Mouse (Mus musculus) lung, embryonic 16.5 days (tissue): ENCODE results near the gene Cdadc1. TPM values are rescaled to one million over a fixed set of nuclear protein-coding genes. Genes with fewer than 3 reads are reported as not detected.

ENCODE experiments used
- ATAC-seq: fragments of 200-750 bp; cut with Nextera tagmentation; 2 replicates; pipeline ENCODE4 v1.8.0; 2017; ENCODE audit warnings: low read depth, mild to moderate bottlenecking, moderate library complexity
- H3K27ac ChIP-seq: fragments of 300-500 bp; sonication (generic); 2 replicates; pipeline ENCODE4 v1.5.1; 2014; ENCODE audit warnings: mild to moderate bottlenecking, control low read depth, low read length
- H3K27me3 ChIP-seq: fragments of 300-500 bp; sonication (generic); 2 replicates; pipeline ENCODE4 v1.6.1; 2014; ENCODE audit warnings: low read depth, low read length, mixed read lengths; ENCODE audit not compliant: control insufficient read depth, insufficient read depth
- H3K36me3 ChIP-seq: fragments of 300-500 bp; sonication (generic); 2 replicates; pipeline ENCODE4 v1.6.1; 2014; ENCODE audit warnings: low read length; ENCODE audit not compliant: control insufficient read depth, insufficient read depth
- H3K4me1 ChIP-seq: fragments of 300-500 bp; sonication (generic); replicated peaks from 2 replicates; pipeline ENCODE4 v1.6.1; 2014; ENCODE audit warnings: low read length, mixed read lengths; ENCODE audit not compliant: control insufficient read depth, insufficient read depth
- H3K4me2 ChIP-seq: fragments of 300-500 bp; sonication (generic); 2 replicates; pipeline ENCODE4 v1.6.1; 2014; ENCODE audit warnings: low read depth, low read length, control low read depth
- H3K4me3 ChIP-seq: fragments of 300-500 bp; sonication (generic); 2 replicates; pipeline ENCODE4 v1.5.1; 2014; ENCODE audit warnings: mild to moderate bottlenecking, low read length, control low read depth
- H3K9ac ChIP-seq: fragments of 300-500 bp; sonication (generic); 2 replicates; pipeline ENCODE4 v1.6.1; 2014; ENCODE audit warnings: low read length, control low read depth
- H3K9me3 ChIP-seq: fragments of 300-500 bp; sonication (generic); 2 replicates; pipeline ENCODE4 v1.6.1; 2016; ENCODE audit warnings: low read length; ENCODE audit not compliant: control insufficient read depth
- WGBS: fragments of 180-500 bp; shearing (Covaris S2); extraction: QIAGEN DNeasy Blood & Tissue Kit; methylation state at CpG from one replicate; pipeline ENCODE4 v1.1.7; 2014; 5-methylcytosine and 5-hydroxymethylcytosine counted together
- polyA plus RNA-seq: library from polyadenylated mRNA; unstranded; fragments of >200 nt; fragmentation: Nextera tagmentation; extraction: Ambion mirVana; gene quantifications from 2 replicates; pipeline ENCODE4 v1.2.1, GENCODE M21; 2015

Cdadc1 gene
- polyA plus RNA-seq, 1 experiment from 2014 or later = 35.3 TPM

DNA sequence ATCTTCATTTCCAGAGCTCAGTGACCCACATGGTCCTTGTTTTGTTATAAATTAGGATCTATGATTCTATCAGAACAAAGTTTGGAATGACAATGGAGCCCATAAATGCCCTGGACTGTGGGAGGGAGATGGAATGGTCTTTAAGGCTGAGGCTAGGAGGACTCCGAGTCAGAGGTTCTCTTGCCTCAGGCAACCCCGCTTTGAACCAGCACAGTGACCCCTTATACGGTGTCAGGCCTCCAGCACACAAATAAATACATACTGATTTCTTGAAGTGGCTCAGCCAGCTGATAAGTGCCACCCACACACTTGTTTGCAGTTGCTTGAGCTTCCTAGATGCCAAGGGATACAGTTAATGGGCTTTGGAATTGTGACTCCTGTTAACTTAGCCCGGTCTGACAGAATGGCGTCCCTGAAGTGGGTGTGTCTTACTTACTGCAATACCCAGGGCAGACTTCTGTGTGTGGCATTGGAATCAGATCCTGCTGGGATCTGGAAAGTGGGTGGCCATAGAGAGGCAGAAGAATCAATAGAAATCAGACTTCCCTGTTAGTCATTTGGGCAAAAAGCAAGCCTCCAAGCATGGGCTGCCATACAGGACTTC lies 35.6 kb upstream of the Cdadc1 start:
- H3K9me3 ChIP-seq = no peaks in the 10 kb centered on the region
- no peak overlapping the region for H3K4me3 ChIP-seq
- no peak overlapping the region for H3K27ac ChIP-seq
- no peaks in the 10 kb centered on the region for H3K4me1 ChIP-seq
- no peak overlapping the region for H3K4me2 ChIP-seq
- 65% methylated on average over 5 of the region's 5 CpGs for WGBS
- no peaks in the 10 kb centered on the region for H3K27me3 ChIP-seq
- H3K36me3 ChIP-seq = no peaks in the 10 kb centered on the region
- no peak for ATAC-seq
- H3K9ac ChIP-seq = no peak overlapping the region

DNA sequence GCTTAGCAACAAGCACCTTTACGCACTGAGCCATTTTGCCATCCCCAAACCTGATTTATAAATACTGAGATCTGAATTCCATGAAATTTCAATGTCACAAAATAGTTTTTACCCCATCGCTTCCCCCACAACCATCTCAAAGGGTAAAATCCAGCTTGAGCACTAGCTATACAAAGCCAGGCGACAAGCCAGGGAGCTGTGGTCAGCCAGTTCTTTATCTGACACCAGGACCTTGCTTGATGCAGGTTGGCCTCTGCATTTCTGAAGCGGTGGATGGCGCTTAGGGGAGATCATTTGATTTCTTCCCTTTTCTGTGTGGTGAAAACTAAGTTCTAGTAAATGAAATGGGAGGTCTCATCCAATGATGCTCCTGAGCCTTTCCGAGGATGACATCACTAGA lies 34.3 kb upstream of the Cdadc1 start:
- H3K4me3 ChIP-seq = no peak overlapping the region
- no peaks in the 10 kb centered on the region for H3K36me3 ChIP-seq
- peaks cover 7% of the 10 kb centered on the region; the same call in 1 of the 2 replicates for H3K4me1 ChIP-seq
- 90% methylated on average over 6 of the region's 6 CpGs for WGBS
- H3K27me3 ChIP-seq = 0 out of 2 replicates have a peak, but pooled peaks cover 2% of the 10 kb centered on the region
- no peak overlapping the region for H3K4me2 ChIP-seq
- H3K9ac ChIP-seq = no peak overlapping the region
- H3K9me3 ChIP-seq = no peaks in the 10 kb centered on the region
- ATAC-seq = no peak
- no peak overlapping the region for H3K27ac ChIP-seq

DNA sequence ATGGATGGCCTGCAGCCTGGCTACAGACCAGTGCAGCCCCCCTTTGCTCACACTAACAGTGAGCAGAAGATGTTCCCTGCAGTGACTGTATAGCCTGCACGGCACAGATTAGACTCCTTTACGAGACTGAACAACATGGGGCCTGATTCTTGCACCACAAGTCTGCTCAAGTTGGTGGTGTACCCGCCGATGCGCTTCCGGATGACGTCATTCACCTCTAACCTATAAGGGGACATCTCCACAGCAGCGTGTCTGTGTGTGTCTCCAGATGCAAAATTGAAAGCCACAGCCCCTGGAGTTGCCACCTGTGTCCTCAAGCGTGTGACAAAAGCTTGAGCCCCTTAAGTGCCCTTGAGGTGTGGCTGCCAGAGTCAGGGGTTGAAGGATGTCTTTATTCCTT lies 32.3 kb upstream of the Cdadc1 start:
- ATAC-seq = no peak
- 86% methylated on average over 9 of the region's 9 CpGs for WGBS
- Histone ChIP-seq H3K9ac (no peak overlapping the region), H3K4me1 (peaks cover 14% of the 10 kb centered on the region; the same call in 1 of the 2 replicates), H3K4me3 (no peak overlapping the region), H3K4me2 (no peak overlapping the region), H3K36me3 (no peaks in the 10 kb centered on the region), H3K27ac (no peak overlapping the region), H3K9me3 (no peaks in the 10 kb centered on the region), H3K27me3 (0 out of 2 replicates have a peak, but pooled peaks cover 2% of the 10 kb centered on the region)

DNA sequence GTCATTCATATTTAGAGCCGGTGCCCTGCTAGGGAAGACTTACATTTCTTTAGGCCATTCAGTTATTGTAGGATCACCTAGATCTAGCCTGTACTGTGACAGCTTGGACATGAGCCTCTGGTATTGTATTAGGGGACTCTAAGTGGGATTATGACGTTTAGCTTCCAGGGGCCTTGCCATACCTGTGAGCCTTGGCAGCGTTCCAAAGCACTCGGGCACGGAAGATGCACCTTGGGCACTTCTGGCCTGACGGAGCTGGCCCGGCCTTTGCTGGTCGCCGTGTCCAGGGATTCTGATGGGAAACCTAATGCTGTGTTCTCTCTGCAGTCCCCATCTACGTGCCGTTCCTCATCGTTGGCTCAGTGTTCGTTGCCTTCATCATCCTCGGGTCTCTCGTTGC lies 31.5 kb upstream of the Cdadc1 start:
- peaks cover 19% of the 10 kb centered on the region for H3K4me1 ChIP-seq
- no peaks in the 10 kb centered on the region for H3K36me3 ChIP-seq
- H3K9me3 ChIP-seq = no peaks in the 10 kb centered on the region
- no peak overlapping the region for H3K4me3 ChIP-seq
- no peak for ATAC-seq
- peaks cover 2% of the 10 kb centered on the region; the same call in 1 of the 2 replicates for H3K27me3 ChIP-seq
- no peak overlapping the region for H3K27ac ChIP-seq
- H3K4me2 ChIP-seq = no peak overlapping the region
- 77% methylated on average over 15 of the region's 15 CpGs for WGBS
- no peak overlapping the region for H3K9ac ChIP-seq

DNA sequence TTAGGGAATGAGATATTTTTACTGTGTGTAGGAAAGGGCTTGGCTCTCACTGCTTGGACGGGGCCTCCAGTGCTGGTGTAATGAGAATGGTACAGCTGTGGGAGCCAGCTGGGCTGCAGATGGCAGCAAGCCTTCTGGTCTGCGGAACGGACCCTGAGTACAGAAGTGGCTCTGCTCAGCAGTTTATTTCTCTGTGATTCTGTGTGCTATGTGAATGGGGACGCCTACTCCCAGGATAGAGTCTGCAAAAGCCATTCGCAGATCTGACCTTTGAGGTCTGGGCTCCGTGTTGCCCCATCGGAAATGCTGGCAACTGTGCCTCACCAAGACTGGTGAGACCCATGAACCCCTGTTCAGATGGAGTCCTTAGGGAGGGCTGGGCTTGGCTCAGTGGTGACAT lies 30.1 kb upstream of the Cdadc1 start:
- ATAC-seq = peak; percentile 75
- Histone ChIP-seq H3K9me3 (no peaks in the 10 kb centered on the region), H3K4me3 (peak overlapping the region; percentile 71), H3K27ac (peak overlapping the region; percentile 61; the same call in 1 of the 2 replicates), H3K4me2 (peak overlapping the region; percentile 86), H3K9ac (no peak overlapping the region), H3K36me3 (no peaks in the 10 kb centered on the region), H3K27me3 (peaks cover 8% of the 10 kb centered on the region; the same call in 1 of the 2 replicates), H3K4me1 (peaks cover 19% of the 10 kb centered on the region)
- 36% methylated on average over 7 of the region's 7 CpGs for WGBS

DNA sequence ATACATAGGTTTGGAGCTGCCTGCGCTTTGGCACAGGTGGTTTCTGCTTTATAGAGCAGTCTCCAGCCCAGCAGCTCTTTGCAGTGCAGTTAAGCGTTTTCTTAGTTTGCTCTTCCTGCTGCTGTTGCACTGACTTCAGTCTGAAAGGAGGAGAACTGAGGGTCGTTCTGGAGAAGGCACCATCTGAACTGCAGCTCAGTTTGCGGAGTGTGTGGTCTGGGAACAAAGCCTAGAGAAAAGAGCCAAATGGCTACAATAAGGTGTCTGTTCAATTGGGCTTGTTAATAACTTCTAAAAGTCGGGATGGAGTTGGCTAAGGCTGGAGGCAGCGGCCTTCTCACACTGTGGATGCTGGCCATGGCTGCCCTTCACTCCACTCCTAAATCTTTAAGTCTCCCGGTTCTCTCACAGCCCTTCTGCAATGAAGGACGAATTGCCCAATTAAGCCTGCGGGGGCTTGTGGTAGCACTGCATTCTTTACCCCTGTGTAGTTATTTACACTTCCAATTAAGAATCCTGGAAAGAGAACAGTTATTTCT lies 29.5 kb upstream of the Cdadc1 start:
- 28% methylated on average over 9 of the region's 9 CpGs for WGBS
- H3K36me3 ChIP-seq = no peaks in the 10 kb centered on the region
- peak overlapping the region; percentile 86 for H3K4me2 ChIP-seq
- peak overlapping the region; percentile 38 for H3K9ac ChIP-seq
- peaks cover 8% of the 10 kb centered on the region; the same call in 1 of the 2 replicates for H3K27me3 ChIP-seq
- ATAC-seq = peak; percentile 21; the same call in 1 of the 2 replicates
- peaks cover 19% of the 10 kb centered on the region for H3K4me1 ChIP-seq
- H3K27ac ChIP-seq = peak overlapping the region; percentile 61
- H3K9me3 ChIP-seq = no peaks in the 10 kb centered on the region
- peak overlapping the region; percentile 71 for H3K4me3 ChIP-seq

DNA sequence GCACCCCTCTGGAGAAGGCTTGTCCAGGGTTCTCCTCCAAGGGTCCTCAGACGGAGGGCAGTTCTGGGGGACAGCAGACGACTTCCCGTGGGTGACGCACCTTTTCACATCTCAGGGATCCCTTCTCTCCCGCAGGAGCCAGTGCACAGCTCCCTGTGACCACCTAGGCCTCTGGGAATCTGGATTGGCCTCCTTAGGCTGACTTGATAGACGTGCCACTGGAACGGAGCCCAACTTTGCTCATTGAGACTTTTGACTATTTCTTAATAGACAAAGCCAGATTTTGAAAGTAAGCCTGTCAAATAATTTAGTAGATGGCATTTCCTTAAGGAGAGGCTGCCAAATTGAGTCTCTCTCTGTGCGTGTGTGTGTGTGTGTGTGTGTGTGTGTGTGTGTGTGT lies 29.0 kb upstream of the Cdadc1 start:
- H3K27me3 ChIP-seq = peaks cover 8% of the 10 kb centered on the region; the same call in 1 of the 2 replicates

DNA sequence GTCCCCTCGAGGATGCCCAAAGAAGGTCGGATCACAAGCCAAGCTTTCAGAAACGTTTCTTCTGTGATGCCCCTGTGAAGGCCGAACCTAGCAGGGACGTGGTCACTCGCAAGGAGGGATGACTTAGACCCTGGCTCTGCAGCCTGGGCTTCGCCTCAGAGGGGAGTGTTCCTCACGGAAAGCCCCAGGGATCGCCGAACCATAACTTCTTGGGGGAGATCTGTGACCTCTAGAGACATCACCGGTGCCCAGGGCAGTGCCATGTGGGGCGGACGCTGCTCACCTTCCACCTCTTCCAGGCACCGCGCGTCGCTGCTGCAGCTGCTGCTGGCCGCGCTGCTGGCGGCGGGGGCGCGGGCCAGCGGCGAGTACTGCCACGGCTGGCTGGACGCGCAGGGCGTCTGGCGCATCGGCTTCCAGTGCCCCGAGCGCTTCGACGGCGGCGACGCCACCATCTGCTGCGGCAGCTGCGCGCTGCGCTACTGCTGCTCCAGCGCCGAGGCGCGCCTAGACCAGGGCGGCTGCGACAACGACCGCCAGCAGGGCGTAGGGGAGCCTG lies 28.1 kb upstream of the Cdadc1 start:
- H3K4me1 ChIP-seq = peaks cover 19% of the 10 kb centered on the region
- H3K9ac ChIP-seq = peak overlapping the region; percentile 73
- H3K27me3 ChIP-seq = peaks cover 8% of the 10 kb centered on the region; the same call in 1 of the 2 replicates
- peak overlapping the region; percentile 86 for H3K4me2 ChIP-seq
- H3K9me3 ChIP-seq = no peaks in the 10 kb centered on the region
- H3K27ac ChIP-seq = peak overlapping the region; percentile 82
- H3K4me3 ChIP-seq = peak overlapping the region; percentile 71
- under 1% methylated on average over 50 of the region's 51 CpGs for WGBS
- no peaks in the 10 kb centered on the region for H3K36me3 ChIP-seq
- peak; percentile 46 for ATAC-seq

More for the DNA sequence above, 29.0 kb upstream of the Cdadc1 start:
- Histone ChIP-seq H3K9me3 (no peaks in the 10 kb centered on the region), H3K27ac (peak overlapping the region; percentile 69), H3K4me3 (peak overlapping the region; percentile 71), H3K4me2 (peak overlapping the region; percentile 86), H3K9ac (peak overlapping the region; percentile 73), H3K36me3 (no peaks in the 10 kb centered on the region), H3K4me1 (peaks cover 19% of the 10 kb centered on the region)
- 26% methylated on average over 8 of the region's 8 CpGs for WGBS
- no peak for ATAC-seq

DNA sequence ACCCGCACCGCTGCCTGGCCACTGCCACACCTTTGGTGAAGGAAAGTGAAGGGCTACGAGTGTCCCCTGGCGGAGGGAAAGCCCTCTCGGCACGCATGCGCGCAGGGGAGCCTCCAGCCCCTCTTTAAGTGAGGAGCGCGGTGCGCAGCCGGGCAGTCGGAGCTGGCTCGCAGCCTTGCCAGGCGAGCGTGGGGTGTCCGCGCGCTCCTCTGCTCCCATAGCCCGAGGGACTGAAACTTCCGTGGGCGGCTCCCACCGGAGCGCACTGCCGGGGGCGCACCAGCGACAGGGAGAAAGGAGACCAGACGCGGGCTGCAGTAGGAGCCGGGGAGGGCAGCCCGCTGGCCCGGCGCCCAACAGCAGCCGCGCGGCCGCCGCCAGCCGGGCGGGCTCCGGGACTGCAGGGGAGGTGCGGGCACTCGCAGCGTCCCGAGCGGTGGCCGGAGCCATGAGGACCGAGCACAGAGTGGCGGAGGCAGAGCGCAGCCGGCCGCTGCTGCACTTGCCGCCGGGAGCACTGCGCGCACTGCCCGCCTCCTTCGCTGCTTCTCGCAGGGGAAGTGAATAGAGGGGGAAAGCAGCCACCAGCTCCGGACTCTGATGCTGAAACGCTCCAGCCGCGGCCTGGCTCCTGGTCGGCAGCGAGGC lies 27.5 kb upstream of the Cdadc1 start, which contains the start of gene Shisa2:
TSS of gene Shisa2 (plus strand) at position 151 of the 648 bp plus-strand sequence.
- peak within 1 kb of the TSS; percentile 73 for H3K9ac ChIP-seq
- H3K9me3 ChIP-seq = no peaks in the 10 kb centered on the region
- peaks cover 19% of the 10 kb centered on the region for H3K4me1 ChIP-seq
- peak within 1 kb of the TSS; percentile 82 for H3K27ac ChIP-seq
- peak; percentile 85 for ATAC-seq
- H3K4me2 ChIP-seq = peak within 1 kb of the TSS; percentile 86
- peaks cover 8% of the 10 kb centered on the region; the same call in 1 of the 2 replicates for H3K27me3 ChIP-seq
- under 1% methylated on average over 54 of the region's 65 CpGs for WGBS
- H3K4me3 ChIP-seq = peak within 1 kb of the TSS; percentile 71
- H3K36me3 ChIP-seq = no peaks in the 10 kb centered on the region
